Mouse (Mus musculus): ENCODE data around the gene Fam163a. TPM values are rescaled to one million over a fixed set of nuclear protein-coding genes. Genes with fewer than 3 reads are reported as not detected.

Fam163a gene
- polyA plus RNA-seq, 1 experiment from 2014 or later, result 5.7 TPM

DNA sequence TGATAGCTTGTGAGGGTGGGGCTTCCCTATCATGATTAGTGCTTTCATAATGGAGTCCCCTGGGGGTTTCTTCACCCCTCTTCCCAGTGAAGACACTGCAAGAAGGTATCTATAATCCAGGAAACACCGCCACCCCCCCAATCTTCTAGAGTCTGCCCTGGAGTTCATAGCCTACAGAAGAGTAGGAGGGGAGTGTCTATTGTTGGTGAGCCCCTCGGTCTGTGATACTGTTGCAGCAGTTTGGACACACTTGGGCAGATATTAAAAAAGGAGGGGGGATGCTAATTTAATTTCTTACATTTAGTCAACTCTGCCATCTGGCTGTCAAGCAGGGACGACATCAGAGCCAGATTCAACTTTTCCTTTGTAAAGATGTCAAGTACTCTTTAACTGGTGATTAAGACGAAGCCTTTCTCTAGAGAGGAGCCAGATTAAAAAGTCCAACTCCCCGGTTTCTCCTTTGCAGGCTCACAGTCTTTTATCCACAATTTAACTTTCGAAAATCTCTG is 7.0 kb upstream of the Fam163a start:
- Histone ChIP-seq H3K4me3 (ENCODE audit: low read depth, low read length) (no peak overlapping the region), H3K27ac (ENCODE audit: low read length) (no peak overlapping the region), H3K9me3 (replicated peaks; ENCODE audit: control insufficient read depth, low read length, poor library complexity, severe bottlenecking) (no peaks in the 10 kb centered on the region), H3K4me2 (ENCODE audit: low read length) (no peak overlapping the region), H3K36me3 (ENCODE audit: control insufficient read depth, insufficient read depth, low read length) (no peaks in the 10 kb centered on the region), H3K9ac (ENCODE audit: low read depth, low read length) (no peak overlapping the region), H3K4me1 (ENCODE audit: control insufficient read depth, insufficient read depth, low read length) (no peaks in the 10 kb centered on the region), H3K27me3 (ENCODE audit: control insufficient read depth, insufficient read depth, low read depth, low read length) (no peaks in the 10 kb centered on the region)
- no peak for ATAC-seq
- 28% methylated on average over 6 of the region's 6 CpGs for WGBS

GRCm38 (mm10) chr1:156205164-156205563 is 338 bp upstream of the Fam163a start:
- Histone ChIP-seq H3K27ac (ENCODE audit: low read length) (peak overlapping the region; percentile 48; the same call in 1 of the 2 replicates), H3K4me2 (ENCODE audit: low read length) (peak overlapping the region; percentile 94), H3K4me1 (ENCODE audit: control insufficient read depth, insufficient read depth, low read length) (peaks cover 9% of the 10 kb centered on the region), H3K4me3 (ENCODE audit: low read depth, low read length) (peak overlapping the region; percentile 51), H3K27me3 (ENCODE audit: control insufficient read depth, insufficient read depth, low read depth, low read length) (no peaks in the 10 kb centered on the region; the same call in 1 of the 2 replicates), H3K36me3 (ENCODE audit: control insufficient read depth, insufficient read depth, low read length) (no peaks in the 10 kb centered on the region), H3K9ac (ENCODE audit: low read depth, low read length) (peak overlapping the region; percentile 74), H3K9me3 (replicated peaks; ENCODE audit: control insufficient read depth, low read length, poor library complexity, severe bottlenecking) (no peaks in the 10 kb centered on the region)
- peak; percentile 30; the same call in 1 of the 2 replicates for ATAC-seq
- 17% methylated on average over 10 of the region's 10 CpGs for WGBS

GRCm38 (mm10) chr1:156203961-156204655 is 718 bp downstream of the Fam163a start:
- peak; percentile 73; the same call in 1 of the 2 replicates for ATAC-seq
- Histone ChIP-seq H3K9me3 (replicated peaks; ENCODE audit: control insufficient read depth, low read length, poor library complexity, severe bottlenecking) (no peaks in the 10 kb centered on the region), H3K9ac (ENCODE audit: low read depth, low read length) (peak overlapping the region; percentile 74), H3K4me1 (ENCODE audit: control insufficient read depth, insufficient read depth, low read length) (peaks cover 9% of the 10 kb centered on the region), H3K27ac (ENCODE audit: low read length) (no peak overlapping the region; the same call in 1 of the 2 replicates), H3K36me3 (ENCODE audit: control insufficient read depth, insufficient read depth, low read length) (no peaks in the 10 kb centered on the region), H3K4me2 (ENCODE audit: low read length) (peak overlapping the region; percentile 94), H3K27me3 (ENCODE audit: control insufficient read depth, insufficient read depth, low read depth, low read length) (no peaks in the 10 kb centered on the region; the same call in 1 of the 2 replicates), H3K4me3 (ENCODE audit: low read depth, low read length) (peak overlapping the region; percentile 51)
- WGBS, result 3% methylated on average over 18 of the region's 18 CpGs

- H3K36me3 ChIP-seq (ENCODE audit: control insufficient read depth, insufficient read depth, low read length), result no peaks in the 10 kb centered on the region
- WGBS, result 30% methylated on average over 3 of the region's 3 CpGs
- no peaks in the 10 kb centered on the region; the same call in 1 of the 2 replicates for H3K27me3 ChIP-seq (ENCODE audit: control insufficient read depth, insufficient read depth, low read depth, low read length)
Observed at GRCm38 (mm10) chr1:156202661-156203060, 2.2 kb downstream of the Fam163a start.

GRCm38 (mm10) chr1:156201069-156201468 is 3.8 kb downstream of the Fam163a start:
- no peak for ATAC-seq
- no peak overlapping the region for H3K4me3 ChIP-seq (ENCODE audit: low read depth, low read length)
- no peak overlapping the region for H3K4me2 ChIP-seq (ENCODE audit: low read length)
- no peaks in the 10 kb centered on the region; the same call in 1 of the 2 replicates for H3K27me3 ChIP-seq (ENCODE audit: control insufficient read depth, insufficient read depth, low read depth, low read length)
- H3K36me3 ChIP-seq (ENCODE audit: control insufficient read depth, insufficient read depth, low read length), result no peaks in the 10 kb centered on the region
- H3K9ac ChIP-seq (ENCODE audit: low read depth, low read length), result no peak overlapping the region
- H3K9me3 ChIP-seq (replicated peaks; ENCODE audit: control insufficient read depth, low read length, poor library complexity, severe bottlenecking), result no peaks in the 10 kb centered on the region
- 88% methylated on average over 3 of the region's 3 CpGs for WGBS
- peaks cover 9% of the 10 kb centered on the region for H3K4me1 ChIP-seq (ENCODE audit: control insufficient read depth, insufficient read depth, low read length)
- H3K27ac ChIP-seq (ENCODE audit: low read length), result no peak overlapping the region

More at GRCm38 (mm10) chr1:156202661-156203060, 2.2 kb downstream of the Fam163a start:
- Histone ChIP-seq H3K9me3 (replicated peaks; ENCODE audit: control insufficient read depth, low read length, poor library complexity, severe bottlenecking) (no peaks in the 10 kb centered on the region), H3K4me2 (ENCODE audit: low read length) (no peak overlapping the region), H3K4me1 (ENCODE audit: control insufficient read depth, insufficient read depth, low read length) (peaks cover 9% of the 10 kb centered on the region), H3K27ac (ENCODE audit: low read length) (no peak overlapping the region), H3K9ac (ENCODE audit: low read depth, low read length) (no peak overlapping the region), H3K4me3 (ENCODE audit: low read depth, low read length) (no peak overlapping the region)
- ATAC-seq, result no peak

- no peaks in the 10 kb centered on the region for H3K36me3 ChIP-seq (ENCODE audit: control insufficient read depth, insufficient read depth, low read length)
- H3K4me3 ChIP-seq (ENCODE audit: low read depth, low read length), result no peak overlapping the region
- H3K4me1 ChIP-seq (ENCODE audit: control insufficient read depth, insufficient read depth, low read length), result peaks cover 4% of the 10 kb centered on the region; the same call in 1 of the 2 replicates
- H3K9ac ChIP-seq (ENCODE audit: low read depth, low read length), result no peak overlapping the region
- no peak for ATAC-seq
- H3K9me3 ChIP-seq (replicated peaks; ENCODE audit: control insufficient read depth, low read length, poor library complexity, severe bottlenecking), result no peaks in the 10 kb centered on the region
- no peak overlapping the region for H3K4me2 ChIP-seq (ENCODE audit: low read length)
- 83% methylated on average over 4 of the region's 4 CpGs for WGBS
- H3K27me3 ChIP-seq (ENCODE audit: control insufficient read depth, insufficient read depth, low read depth, low read length), result no peaks in the 10 kb centered on the region
- no peak overlapping the region for H3K27ac ChIP-seq (ENCODE audit: low read length)
Observed at GRCm38 (mm10) chr1:156197588-156197987, 7.2 kb downstream of the Fam163a start.

DNA sequence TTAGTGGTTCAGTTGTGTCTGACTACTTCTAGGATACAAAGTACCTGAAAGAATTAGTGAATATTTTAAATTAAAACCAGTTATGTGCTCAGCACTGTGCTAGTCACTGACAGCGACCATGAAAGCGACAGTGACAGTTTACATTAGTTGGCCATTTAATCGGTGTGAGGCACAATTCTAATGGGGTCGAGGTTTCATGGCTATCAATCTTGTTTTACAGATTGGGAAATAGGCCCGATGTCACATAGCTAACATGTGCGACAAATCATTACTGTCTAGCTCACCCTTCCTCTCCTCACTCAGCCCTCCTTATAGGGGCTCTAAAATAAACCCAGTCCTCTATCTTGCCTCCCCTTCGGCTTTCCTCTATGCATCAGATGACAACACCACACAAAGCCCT is 11.5 kb downstream of the Fam163a start:
- Histone ChIP-seq H3K27ac (ENCODE audit: low read length) (no peak overlapping the region), H3K9ac (ENCODE audit: low read depth, low read length) (no peak overlapping the region), H3K9me3 (replicated peaks; ENCODE audit: control insufficient read depth, low read length, poor library complexity, severe bottlenecking) (no peaks in the 10 kb centered on the region), H3K4me1 (ENCODE audit: control insufficient read depth, insufficient read depth, low read length) (peaks cover 7% of the 10 kb centered on the region; the same call in 1 of the 2 replicates), H3K36me3 (ENCODE audit: control insufficient read depth, insufficient read depth, low read length) (no peaks in the 10 kb centered on the region), H3K27me3 (ENCODE audit: control insufficient read depth, insufficient read depth, low read depth, low read length) (no peaks in the 10 kb centered on the region), H3K4me2 (ENCODE audit: low read length) (no peak overlapping the region), H3K4me3 (ENCODE audit: low read depth, low read length) (no peak overlapping the region)
- WGBS, result 35% methylated on average over 7 of the region's 7 CpGs
- ATAC-seq, result peak; percentile 68

- no peak overlapping the region for H3K4me3 ChIP-seq (ENCODE audit: low read depth, low read length)
- no peaks in the 10 kb centered on the region for H3K36me3 ChIP-seq (ENCODE audit: control insufficient read depth, insufficient read depth, low read length)
- no peak overlapping the region for H3K27ac ChIP-seq (ENCODE audit: low read length)
- 16% methylated on average over 7 of the region's 7 CpGs for WGBS
- H3K4me2 ChIP-seq (ENCODE audit: low read length), result no peak overlapping the region
- H3K27me3 ChIP-seq (ENCODE audit: control insufficient read depth, insufficient read depth, low read depth, low read length), result no peaks in the 10 kb centered on the region
- ATAC-seq, result peak; percentile 62; the same call in 1 of the 2 replicates
- peaks cover 7% of the 10 kb centered on the region; the same call in 1 of the 2 replicates for H3K4me1 ChIP-seq (ENCODE audit: control insufficient read depth, insufficient read depth, low read length)
- H3K9me3 ChIP-seq (replicated peaks; ENCODE audit: control insufficient read depth, low read length, poor library complexity, severe bottlenecking), result no peaks in the 10 kb centered on the region
- no peak overlapping the region for H3K9ac ChIP-seq (ENCODE audit: low read depth, low read length)
Observed at GRCm38 (mm10) chr1:156192853-156193252, 12.0 kb downstream of the Fam163a start.

- Histone ChIP-seq H3K27ac (ENCODE audit: low read length) (no peak overlapping the region), H3K4me3 (ENCODE audit: low read depth, low read length) (no peak overlapping the region), H3K27me3 (ENCODE audit: control insufficient read depth, insufficient read depth, low read depth, low read length) (no peaks in the 10 kb centered on the region), H3K4me2 (ENCODE audit: low read length) (no peak overlapping the region), H3K4me1 (ENCODE audit: control insufficient read depth, insufficient read depth, low read length) (peaks cover 21% of the 10 kb centered on the region), H3K36me3 (ENCODE audit: control insufficient read depth, insufficient read depth, low read length) (no peaks in the 10 kb centered on the region), H3K9ac (ENCODE audit: low read depth, low read length) (no peak overlapping the region), H3K9me3 (replicated peaks; ENCODE audit: control insufficient read depth, low read length, poor library complexity, severe bottlenecking) (no peaks in the 10 kb centered on the region)
- WGBS, result 92% methylated on average over 3 of the region's 3 CpGs
- no peak for ATAC-seq
Observed at GRCm38 (mm10) chr1:156186646-156187045, 18.2 kb downstream of the Fam163a start.

Data from midbrain, embryonic 16.5 days (tissue).